Mouse (Mus musculus) thymus, postnatal 14 days (tissue): Measurements from ENCODE around the gene Gm47996.
"Not testable (repeated sequence)": the region's sequence is repeated elsewhere in the genome, so short reads cannot be mapped to it uniquely, and the experiment has no call there.

Source experiments
- DNase-seq: peaks from one replicate; pipeline ENCODE4 v3.0.0; 2021

Gm47996 gene

GRCm38 (mm10) chr1:151208493-151208892 lies 1.4 kb upstream of the Gm47996 start:
- not testable (repeated sequence) for DNase-seq

GRCm38 (mm10) chr1:151208944-151209343 lies 987 bp upstream of the Gm47996 start:
- not testable (repeated sequence) for DNase-seq

GRCm38 (mm10) chr1:151211666-151212065 lies 1.7 kb downstream of the Gm47996 start:
- DNase-seq: not testable (repeated sequence)

GRCm38 (mm10) chr1:151214862-151215261 lies 4.9 kb downstream of the Gm47996 start:
- DNase-seq: no peak

- DNase-seq: no peak
Measured at GRCm38 (mm10) chr1:151215985-151216384, 6.1 kb downstream of the Gm47996 start.

GRCm38 (mm10) chr1:151216417-151216816 lies 6.5 kb downstream of the Gm47996 start:
- no peak for DNase-seq

GRCm38 (mm10) chr1:151219045-151219444 lies 9.1 kb downstream of the Gm47996 start:
- no peak for DNase-seq

GRCm38 (mm10) chr1:151220098-151220497 lies 10.2 kb downstream of the Gm47996 start:
- DNase-seq: no peak

GRCm38 (mm10) chr1:151222561-151223267 lies 12.8 kb downstream of the Gm47996 start:
- DNase-seq: no peak

GRCm38 (mm10) chr1:151223377-151223776 lies 13.4 kb downstream of the Gm47996 start:
- no peak for DNase-seq

- DNase-seq: no peak
Measured at GRCm38 (mm10) chr1:151224536-151224935, 14.6 kb downstream of the Gm47996 start.

GRCm38 (mm10) chr1:151227506-151227905 lies 17.6 kb downstream of the Gm47996 start:
- DNase-seq: no peak

- DNase-seq: no peak
Measured at GRCm38 (mm10) chr1:151228320-151228989, 18.5 kb downstream of the Gm47996 start.

GRCm38 (mm10) chr1:151232346-151232745 lies 22.4 kb downstream of the Gm47996 start:
- no peak for DNase-seq

GRCm38 (mm10) chr1:151233756-151234155 lies 23.8 kb downstream of the Gm47996 start:
- no peak for DNase-seq

- no peak for DNase-seq
Measured at GRCm38 (mm10) chr1:151235574-151235973, 25.6 kb downstream of the Gm47996 start.

- DNase-seq: no peak
Measured at GRCm38 (mm10) chr1:151236141-151236930, 26.4 kb downstream of the Gm47996 start.

- DNase-seq: no peak
Measured at GRCm38 (mm10) chr1:151237780-151238179, 27.8 kb downstream of the Gm47996 start.

GRCm38 (mm10) chr1:151243332-151243731 lies 33.4 kb downstream of the Gm47996 start:
- no peak for DNase-seq

- no peak for DNase-seq
Measured at GRCm38 (mm10) chr1:151244013-151244412, 34.1 kb downstream of the Gm47996 start.

- no peak for DNase-seq
Measured at GRCm38 (mm10) chr1:151244761-151245160, 34.8 kb downstream of the Gm47996 start.

- no peak for DNase-seq
Measured at GRCm38 (mm10) chr1:151245165-151245564, 35.2 kb downstream of the Gm47996 start.

- DNase-seq: no peak
Measured at GRCm38 (mm10) chr1:151245846-151246245, 35.9 kb downstream of the Gm47996 start.

GRCm38 (mm10) chr1:151250109-151250508 lies 40.2 kb downstream of the Gm47996 start:
- DNase-seq: no peak
